Mouse (Mus musculus): ENCODE measurements around the gene Ubiad1. TPM values are rescaled to one million over a fixed set of nuclear protein-coding genes. Genes with fewer than 3 reads are reported as not detected.

Ubiad1 gene
- total RNA-seq, 2 experiments from 2014 or later: 7.9 to 8.4 TPM

GRCm38 (mm10) chr4:148403402-148403801, 41.2 kb downstream of the Ubiad1 start:
- DNase-seq: no peak

GRCm38 (mm10) chr4:148399437-148400094, 45.0 kb downstream of the Ubiad1 start:
- DNase-seq: no peak

- no peak for DNase-seq
Measured at GRCm38 (mm10) chr4:148397531-148398287, 46.9 kb downstream of the Ubiad1 start.

- DNase-seq: no peak
Measured at GRCm38 (mm10) chr4:148397113-148397512, 47.5 kb downstream of the Ubiad1 start.

GRCm38 (mm10) chr4:148395875-148396274, 48.7 kb downstream of the Ubiad1 start:
- no peak for DNase-seq

GRCm38 (mm10) chr4:148395198-148395597, 49.4 kb downstream of the Ubiad1 start:
- no peak for DNase-seq

GRCm38 (mm10) chr4:148391714-148392310, 52.8 kb downstream of the Ubiad1 start:
- DNase-seq: no peak

- no peak for DNase-seq
Measured at GRCm38 (mm10) chr4:148389635-148390034, 54.9 kb downstream of the Ubiad1 start.

- DNase-seq: no peak
Measured at GRCm38 (mm10) chr4:148389047-148389446, 55.5 kb downstream of the Ubiad1 start.

- no peak for DNase-seq
Measured at GRCm38 (mm10) chr4:148385269-148385668, 59.3 kb downstream of the Ubiad1 start.

Other genes with a start within 250 kb of the Ubiad1 start
- 10 to 100 TPM; 37.5 to 39.4 TPM for gene Disp3, start 156.8 kb downstream of the Ubiad1 start, total RNA-seq (2021)
- 10 to 100 TPM; 80.7 to 85.9 TPM for gene Mtor, start 3.8 kb upstream of the Ubiad1 start, total RNA-seq (2021)
- gene Angptl7, start 55.7 kb upstream of the Ubiad1 start, total RNA-seq (2021): under 1 TPM in 1 of 2 experiments, not detected in 1; 0.28 TPM
- 10 to 100 TPM; 50.5 to 52.7 TPM for gene Exosc10, start 113.7 kb upstream of the Ubiad1 start, total RNA-seq (2021)
- gene Srm, start 146.7 kb upstream of the Ubiad1 start, total RNA-seq (2021): 10 to 100 TPM; 68.4 to 70.0 TPM
- gene Masp2, start 157.8 kb upstream of the Ubiad1 start, total RNA-seq (2021): 1 to 10 TPM; 3.2 to 4.1 TPM
- 100 to 1,000 TPM; 218 to 224 TPM for gene Tardbp, start 182.2 kb upstream of the Ubiad1 start, total RNA-seq (2021)
- not detected for gene Gm572, start 198.5 kb upstream of the Ubiad1 start, total RNA-seq (2021)